Mouse (Mus musculus): ENCODE data around the gene Pxdc1. TPM values are rescaled to one million over a fixed set of nuclear protein-coding genes. Genes with fewer than 3 reads are reported as not detected.

Gene Pxdc1
- polyA plus RNA-seq, 1 experiment: 10.6 TPM

- Histone ChIP-seq H3K27ac (ENCODE audit: insufficient read depth, low read length) (no peak overlapping the region), H3K4me1 (ENCODE audit: control insufficient read depth, insufficient read depth, low read length) (no peaks in the 10 kb centered on the region), H3K27me3 (ENCODE audit: control insufficient read depth, insufficient read depth, low read length, poor library complexity, severe bottlenecking) (peaks cover 9% of the 10 kb centered on the region; the same call in 1 of the 2 replicates), H3K9ac (ENCODE audit: low read depth, poor library complexity, severe bottlenecking) (peak overlapping the region; percentile 50), H3K4me3 (ENCODE audit: low read depth, low read length) (peak overlapping the region; percentile 66), H3K9me3 (replicated peaks; ENCODE audit: control insufficient read depth, insufficient read depth, low read length, poor library complexity, severe bottlenecking) (no peaks in the 10 kb centered on the region), H3K36me3 (ENCODE audit: control insufficient read depth, insufficient read depth, low read length, poor library complexity, severe bottlenecking) (no peaks in the 10 kb centered on the region)
- TF ChIP-seq EP300 (IDR thresholded peaks at IDR 0.05; ENCODE audit: insufficient read depth, low read depth, low read length) (no peak), CTCF (IDR thresholded peaks at IDR 0.05; ENCODE audit: low read depth, low read length) (peak; percentile 16)
Measured at GRCm38 (mm10) chr13:34652353-34653241, 689 bp downstream of the Pxdc1 start.

- Histone ChIP-seq H3K9me3 (replicated peaks; ENCODE audit: control insufficient read depth, insufficient read depth, low read length, poor library complexity, severe bottlenecking) (no peaks in the 10 kb centered on the region), H3K36me3 (ENCODE audit: control insufficient read depth, insufficient read depth, low read length, poor library complexity, severe bottlenecking) (no peaks in the 10 kb centered on the region), H3K4me1 (ENCODE audit: control insufficient read depth, insufficient read depth, low read length) (no peaks in the 10 kb centered on the region), H3K27me3 (ENCODE audit: control insufficient read depth, insufficient read depth, low read length, poor library complexity, severe bottlenecking) (peaks cover 9% of the 10 kb centered on the region; the same call in 1 of the 2 replicates), H3K9ac (ENCODE audit: low read depth, poor library complexity, severe bottlenecking) (peak overlapping the region; percentile 50), H3K27ac (ENCODE audit: insufficient read depth, low read length) (no peak overlapping the region), H3K4me3 (ENCODE audit: low read depth, low read length) (peak overlapping the region; percentile 66)
- TF ChIP-seq POLR2A (IDR thresholded peaks at IDR 0.05; ENCODE audit: insufficient read depth, low read length) (no peak), EP300 (IDR thresholded peaks at IDR 0.05; ENCODE audit: insufficient read depth, low read depth, low read length) (no peak), CTCF (IDR thresholded peaks at IDR 0.05; ENCODE audit: low read depth, low read length) (no peak)
Measured at GRCm38 (mm10) chr13:34652016-34652352, 1.3 kb downstream of the Pxdc1 start.

- H3K27ac ChIP-seq (ENCODE audit: insufficient read depth, low read length): no peak overlapping the region
- no peaks in the 10 kb centered on the region for H3K36me3 ChIP-seq (ENCODE audit: control insufficient read depth, insufficient read depth, low read length, poor library complexity, severe bottlenecking)
- H3K9me3 ChIP-seq (replicated peaks; ENCODE audit: control insufficient read depth, insufficient read depth, low read length, poor library complexity, severe bottlenecking): no peaks in the 10 kb centered on the region
- peak overlapping the region; percentile 66 for H3K4me3 ChIP-seq (ENCODE audit: low read depth, low read length)
- TF ChIP-seq CTCF (IDR thresholded peaks at IDR 0.05; ENCODE audit: low read depth, low read length) (no peak), POLR2A (IDR thresholded peaks at IDR 0.05; ENCODE audit: insufficient read depth, low read length) (no peak), EP300 (IDR thresholded peaks at IDR 0.05; ENCODE audit: insufficient read depth, low read depth, low read length) (no peak)
- peaks cover 9% of the 10 kb centered on the region; the same call in 1 of the 2 replicates for H3K27me3 ChIP-seq (ENCODE audit: control insufficient read depth, insufficient read depth, low read length, poor library complexity, severe bottlenecking)
- H3K9ac ChIP-seq (ENCODE audit: low read depth, poor library complexity, severe bottlenecking): peak overlapping the region; percentile 50
- no peaks in the 10 kb centered on the region for H3K4me1 ChIP-seq (ENCODE audit: control insufficient read depth, insufficient read depth, low read length)
Measured at GRCm38 (mm10) chr13:34651474-34651991, 1.8 kb downstream of the Pxdc1 start.

- Histone ChIP-seq H3K36me3 (ENCODE audit: control insufficient read depth, insufficient read depth, low read length, poor library complexity, severe bottlenecking) (no peaks in the 10 kb centered on the region), H3K4me1 (ENCODE audit: control insufficient read depth, insufficient read depth, low read length) (no peaks in the 10 kb centered on the region), H3K27ac (ENCODE audit: insufficient read depth, low read length) (no peak overlapping the region), H3K27me3 (ENCODE audit: control insufficient read depth, insufficient read depth, low read length, poor library complexity, severe bottlenecking) (peaks cover 9% of the 10 kb centered on the region; the same call in 1 of the 2 replicates), H3K4me3 (ENCODE audit: low read depth, low read length) (peak overlapping the region; percentile 66; the same call in 1 of the 2 replicates), H3K9ac (ENCODE audit: low read depth, poor library complexity, severe bottlenecking) (no peak overlapping the region), H3K9me3 (replicated peaks; ENCODE audit: control insufficient read depth, insufficient read depth, low read length, poor library complexity, severe bottlenecking) (no peaks in the 10 kb centered on the region)
- no peak for TF ChIP-seq POLR2A (IDR thresholded peaks at IDR 0.05; ENCODE audit: insufficient read depth, low read length)
Measured at GRCm38 (mm10) chr13:34650953-34651352, 2.3 kb downstream of the Pxdc1 start.

GRCm38 (mm10) chr13:34650371-34650770 lies 2.9 kb downstream of the Pxdc1 start:
- peak; percentile 80; the same call in 1 of the 2 replicates for TF ChIP-seq EP300 (IDR thresholded peaks at IDR 0.05; ENCODE audit: insufficient read depth, low read depth, low read length)
- no peak for TF ChIP-seq POLR2A (IDR thresholded peaks at IDR 0.05; ENCODE audit: insufficient read depth, low read length)
- Histone ChIP-seq H3K4me1 (ENCODE audit: control insufficient read depth, insufficient read depth, low read length) (no peaks in the 10 kb centered on the region), H3K9ac (ENCODE audit: low read depth, poor library complexity, severe bottlenecking) (no peak overlapping the region), H3K27ac (ENCODE audit: insufficient read depth, low read length) (no peak overlapping the region), H3K36me3 (ENCODE audit: control insufficient read depth, insufficient read depth, low read length, poor library complexity, severe bottlenecking) (no peaks in the 10 kb centered on the region), H3K4me3 (ENCODE audit: low read depth, low read length) (no peak overlapping the region), H3K9me3 (replicated peaks; ENCODE audit: control insufficient read depth, insufficient read depth, low read length, poor library complexity, severe bottlenecking) (no peaks in the 10 kb centered on the region), H3K27me3 (ENCODE audit: control insufficient read depth, insufficient read depth, low read length, poor library complexity, severe bottlenecking) (peaks cover 9% of the 10 kb centered on the region; the same call in 1 of the 2 replicates)

- no peak overlapping the region for H3K27ac ChIP-seq (ENCODE audit: insufficient read depth, low read length)
- no peaks in the 10 kb centered on the region for H3K9me3 ChIP-seq (replicated peaks; ENCODE audit: control insufficient read depth, insufficient read depth, low read length, poor library complexity, severe bottlenecking)
- peaks cover 2% of the 10 kb centered on the region for H3K4me1 ChIP-seq (ENCODE audit: control insufficient read depth, insufficient read depth, low read length)
- no peak overlapping the region for H3K9ac ChIP-seq (ENCODE audit: low read depth, poor library complexity, severe bottlenecking)
- H3K4me3 ChIP-seq (ENCODE audit: low read depth, low read length): no peak overlapping the region
- peaks cover 9% of the 10 kb centered on the region; the same call in 1 of the 2 replicates for H3K27me3 ChIP-seq (ENCODE audit: control insufficient read depth, insufficient read depth, low read length, poor library complexity, severe bottlenecking)
- TF ChIP-seq CTCF (IDR thresholded peaks at IDR 0.05; ENCODE audit: low read depth, low read length): no peak
- no peak for TF ChIP-seq EP300 (IDR thresholded peaks at IDR 0.05; ENCODE audit: insufficient read depth, low read depth, low read length)
- no peak for TF ChIP-seq POLR2A (IDR thresholded peaks at IDR 0.05; ENCODE audit: insufficient read depth, low read length)
- no peaks in the 10 kb centered on the region for H3K36me3 ChIP-seq (ENCODE audit: control insufficient read depth, insufficient read depth, low read length, poor library complexity, severe bottlenecking)
Measured at GRCm38 (mm10) chr13:34647751-34648150, 5.5 kb downstream of the Pxdc1 start.
